Mouse (Mus musculus): ENCODE results near the gene Ranbp3. TPM values are rescaled to one million over a fixed set of nuclear protein-coding genes. Genes with fewer than 3 reads are reported as not detected.

Gene Ranbp3
- polyA plus RNA-seq, 1 experiment from 2014 or later: 100 TPM

DNA sequence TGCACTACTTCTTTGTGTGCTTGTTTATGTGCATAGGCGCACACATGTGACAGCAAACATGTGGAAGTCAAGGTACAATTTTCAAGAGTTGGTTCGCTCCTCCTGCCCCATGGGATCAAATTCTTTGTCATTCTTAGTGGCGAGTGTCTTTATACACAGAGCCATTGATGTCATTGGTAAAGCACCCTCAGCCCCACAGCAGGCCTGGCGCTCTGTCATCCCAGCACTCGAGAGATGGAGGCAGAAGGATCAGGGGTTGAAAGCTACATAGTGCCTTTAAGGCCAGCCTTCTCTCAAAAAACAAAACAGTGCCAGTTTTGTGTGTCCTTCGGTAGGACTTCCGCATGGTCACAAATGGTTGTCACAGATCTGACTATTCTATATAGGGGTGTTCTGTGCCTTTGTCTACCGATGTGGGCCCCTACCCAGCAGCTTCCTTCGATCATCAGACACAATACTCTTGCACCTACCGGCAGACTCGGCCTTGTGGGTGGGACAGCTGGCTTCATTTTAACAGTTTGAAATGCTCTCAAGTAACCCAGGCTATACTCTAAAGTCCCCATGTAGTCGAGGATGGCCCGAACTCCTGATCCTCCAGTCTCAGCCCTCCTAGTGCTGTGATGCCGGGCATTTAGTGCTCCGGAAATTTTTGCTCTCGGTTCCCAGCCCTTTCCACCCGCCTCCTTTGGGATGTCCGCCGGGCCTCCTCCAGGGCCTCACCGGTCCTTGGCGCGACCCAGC, 43.0 kb downstream of the Ranbp3 start:
- Histone ChIP-seq H3K36me3 (ENCODE audit: control insufficient read depth, insufficient read depth, low read length) (peaks cover 9% of the 10 kb centered on the region; the same call in 1 of the 2 replicates), H3K27ac (ENCODE audit: low read depth, low read length) (peak overlapping the region; percentile 93), H3K4me2 (ENCODE audit: low read length) (peak overlapping the region; percentile 81), H3K4me3 (ENCODE audit: low read length) (peak overlapping the region; percentile 80), H3K9me3 (ENCODE audit: control insufficient read depth, low read length) (no peaks in the 10 kb centered on the region), H3K4me1 (ENCODE audit: control insufficient read depth, insufficient read depth, low read depth, low read length) (peaks cover 21% of the 10 kb centered on the region), H3K27me3 (replicated peaks; ENCODE audit: control insufficient read depth, insufficient read depth, low read length) (no peaks in the 10 kb centered on the region), H3K9ac (ENCODE audit: low read depth, low read length) (peak overlapping the region; percentile 87)
- peak; percentile 0 for ATAC-seq
- WGBS: 23% methylated on average over 22 of the region's 22 CpGs

DNA sequence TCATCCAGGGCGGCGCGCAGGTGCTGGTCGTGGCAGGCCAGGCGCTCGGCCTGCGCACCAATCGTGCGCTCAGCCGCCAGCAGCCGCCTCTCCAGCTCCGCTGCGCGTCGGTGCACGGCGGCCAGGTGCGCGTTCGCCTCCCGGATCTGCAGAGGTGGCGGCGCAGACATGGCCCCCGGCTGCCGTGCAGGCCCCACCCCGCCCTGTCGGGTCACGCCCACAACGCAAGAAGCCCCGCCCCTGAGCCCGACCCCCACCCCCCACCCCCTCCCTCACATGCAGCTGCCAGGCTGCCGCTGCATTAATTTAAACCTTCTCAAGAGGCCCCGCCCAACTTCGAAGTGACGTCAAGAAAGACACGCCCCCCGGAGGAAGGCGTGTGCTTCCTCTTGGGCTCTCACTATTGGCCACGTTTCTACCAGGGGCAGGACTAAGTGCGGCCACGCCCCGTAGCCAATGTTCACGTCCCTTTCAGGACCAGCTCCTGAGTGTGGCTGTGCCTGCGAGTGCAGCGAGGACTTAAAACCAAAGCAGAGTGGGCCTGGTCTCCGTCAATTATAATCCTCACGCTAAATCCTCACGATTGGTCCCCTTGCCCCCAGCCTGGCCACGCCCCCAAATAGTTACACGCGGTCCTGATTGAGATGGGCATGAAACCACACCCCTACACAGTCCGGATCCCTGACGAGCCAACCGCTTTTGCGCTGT, 43.7 kb downstream of the Ranbp3 start:
- H3K4me2 ChIP-seq (ENCODE audit: low read length): peak overlapping the region; percentile 81
- H3K27me3 ChIP-seq (replicated peaks; ENCODE audit: control insufficient read depth, insufficient read depth, low read length): no peaks in the 10 kb centered on the region
- peaks cover 8% of the 10 kb centered on the region for H3K36me3 ChIP-seq (ENCODE audit: control insufficient read depth, insufficient read depth, low read length)
- WGBS: 0% methylated on average over 28 of the region's 55 CpGs
- peak overlapping the region; percentile 93 for H3K27ac ChIP-seq (ENCODE audit: low read depth, low read length)
- H3K9ac ChIP-seq (ENCODE audit: low read depth, low read length): peak overlapping the region; percentile 91
- H3K9me3 ChIP-seq (ENCODE audit: control insufficient read depth, low read length): no peaks in the 10 kb centered on the region
- peak; percentile 94 for ATAC-seq
- peaks cover 21% of the 10 kb centered on the region for H3K4me1 ChIP-seq (ENCODE audit: control insufficient read depth, insufficient read depth, low read depth, low read length)
- peak overlapping the region; percentile 80 for H3K4me3 ChIP-seq (ENCODE audit: low read length)

DNA sequence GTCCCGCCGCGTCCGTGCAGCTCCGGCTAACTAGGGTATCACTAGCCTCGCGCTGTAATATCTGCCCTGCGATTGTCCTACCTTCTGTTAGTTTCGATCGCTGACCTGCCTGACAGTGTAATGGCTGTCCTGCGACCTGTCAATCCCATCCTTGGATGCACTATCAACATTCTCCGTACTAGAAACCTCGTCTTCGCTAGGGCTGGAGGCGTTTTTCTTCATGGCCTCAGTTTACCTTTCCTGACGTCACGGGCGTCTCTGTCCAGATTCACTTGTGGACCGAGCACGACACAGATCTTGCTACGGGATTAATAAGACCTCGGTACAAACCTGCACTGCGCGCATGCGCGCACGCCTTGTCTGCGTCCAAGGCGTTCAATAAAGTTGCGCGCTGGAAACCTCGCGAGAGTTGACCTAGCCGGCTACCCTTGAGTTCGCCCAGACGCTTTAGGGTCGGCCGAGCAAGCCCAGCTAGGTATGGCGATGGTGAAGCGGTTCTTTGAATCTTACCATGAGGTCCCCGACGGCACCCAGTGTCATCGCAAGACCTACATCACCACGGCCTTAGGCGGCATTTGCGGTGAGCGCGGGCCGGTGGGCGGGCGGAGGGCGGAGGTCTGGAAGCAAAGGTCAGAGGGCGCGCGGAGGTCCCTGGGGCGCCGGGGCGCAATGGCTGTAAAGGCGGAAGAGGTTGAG, 44.4 kb downstream of the Ranbp3 start, which contains the start of the genes Ndufa11 and Vmac:
TSS of gene Ndufa11 (plus strand) at position 405 of the 696 bp plus-strand sequence.
TSS of gene Vmac (minus strand) at position 660 of the 696 bp plus-strand sequence.
- H3K4me2 ChIP-seq (ENCODE audit: low read length): peak within 1 kb of the TSS; percentile 81
- H3K4me1 ChIP-seq (ENCODE audit: control insufficient read depth, insufficient read depth, low read depth, low read length): peaks cover 21% of the 10 kb centered on the region
- H3K9me3 ChIP-seq (ENCODE audit: control insufficient read depth, low read length): no peaks in the 10 kb centered on the region
- peak within 1 kb of the TSS; percentile 93 for H3K27ac ChIP-seq (ENCODE audit: low read depth, low read length)
- H3K27me3 ChIP-seq (replicated peaks; ENCODE audit: control insufficient read depth, insufficient read depth, low read length): no peaks in the 10 kb centered on the region
- peak within 1 kb of the TSS; percentile 80 for H3K4me3 ChIP-seq (ENCODE audit: low read length)
- WGBS: under 1% methylated on average over 59 of the region's 59 CpGs
- peak within 1 kb of the TSS; percentile 91 for H3K9ac ChIP-seq (ENCODE audit: low read depth, low read length)
- peaks cover 8% of the 10 kb centered on the region; the same call in 1 of the 2 replicates for H3K36me3 ChIP-seq (ENCODE audit: control insufficient read depth, insufficient read depth, low read length)
- ATAC-seq: peak; percentile 70

DNA sequence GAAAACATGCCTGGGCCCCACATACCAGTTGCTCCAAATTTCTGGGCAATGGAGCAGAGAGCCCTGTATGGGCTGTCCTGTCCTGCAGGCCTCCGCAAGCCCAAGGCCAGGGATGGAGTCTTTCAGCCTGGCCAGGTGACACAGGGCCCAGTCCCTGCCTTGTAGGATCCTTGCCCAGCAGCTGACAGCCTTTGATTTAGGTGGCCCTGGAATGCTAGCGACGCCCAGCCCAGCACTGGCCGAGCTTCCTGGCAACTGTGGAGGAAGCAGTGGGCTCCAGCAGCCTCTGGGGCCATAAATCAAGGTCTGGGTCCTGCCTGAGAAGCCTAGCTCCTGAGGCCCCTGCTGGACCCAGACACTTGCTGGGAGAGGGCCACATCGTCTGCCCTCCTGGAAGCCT, 49.3 kb downstream of the Ranbp3 start:
- Histone ChIP-seq H3K9me3 (ENCODE audit: control insufficient read depth, low read length) (no peaks in the 10 kb centered on the region), H3K9ac (ENCODE audit: low read depth, low read length) (no peak overlapping the region), H3K4me1 (ENCODE audit: control insufficient read depth, insufficient read depth, low read depth, low read length) (peaks cover 14% of the 10 kb centered on the region), H3K27ac (ENCODE audit: low read depth, low read length) (no peak overlapping the region), H3K4me3 (ENCODE audit: low read length) (no peak overlapping the region), H3K4me2 (ENCODE audit: low read length) (no peak overlapping the region), H3K36me3 (ENCODE audit: control insufficient read depth, insufficient read depth, low read length) (peaks cover 14% of the 10 kb centered on the region; the same call in 1 of the 2 replicates), H3K27me3 (replicated peaks; ENCODE audit: control insufficient read depth, insufficient read depth, low read length) (no peaks in the 10 kb centered on the region)
- 98% methylated on average over 5 of the region's 5 CpGs for WGBS
- no peak for ATAC-seq

DNA sequence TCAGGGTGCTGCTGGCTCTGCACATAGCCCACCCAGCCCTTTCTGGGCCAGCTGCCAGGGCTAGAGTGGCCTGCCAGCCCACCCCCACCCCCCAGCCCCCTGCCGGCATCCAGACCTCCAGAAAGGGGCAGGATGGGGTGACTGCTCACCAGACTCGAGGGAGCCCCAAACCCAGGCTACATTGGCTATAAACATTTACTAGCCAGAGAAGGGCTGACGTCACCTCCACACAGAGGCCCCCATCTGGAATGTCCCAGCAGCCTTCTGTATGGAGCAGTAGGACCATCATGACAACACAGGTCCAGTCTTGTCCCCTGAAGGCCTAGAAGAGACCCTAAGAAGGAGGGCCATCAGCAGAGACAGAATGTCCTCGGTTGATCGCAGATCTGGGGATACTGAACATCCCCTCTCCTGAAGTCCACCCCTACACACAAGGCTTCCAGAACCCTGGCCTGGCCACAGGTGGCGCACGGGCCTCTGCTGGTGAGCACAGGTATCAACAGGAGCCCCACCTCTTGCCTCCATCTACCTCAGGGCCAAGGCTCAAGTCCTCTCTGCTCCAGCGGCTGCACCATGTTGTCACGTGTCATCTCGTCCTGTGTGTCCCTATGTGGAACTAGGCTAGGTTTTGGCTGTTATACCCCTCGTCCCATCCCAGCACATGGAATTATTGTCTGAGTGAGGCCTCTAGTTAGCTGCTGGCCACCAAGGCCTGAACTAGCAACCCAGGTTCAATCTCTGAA, 50.5 kb downstream of the Ranbp3 start:
- H3K36me3 ChIP-seq (ENCODE audit: control insufficient read depth, insufficient read depth, low read length): peaks cover 14% of the 10 kb centered on the region; the same call in 1 of the 2 replicates
- no peak for ATAC-seq
- H3K4me2 ChIP-seq (ENCODE audit: low read length): no peak overlapping the region
- H3K27me3 ChIP-seq (replicated peaks; ENCODE audit: control insufficient read depth, insufficient read depth, low read length): no peaks in the 10 kb centered on the region
- H3K27ac ChIP-seq (ENCODE audit: low read depth, low read length): no peak overlapping the region
- 90% methylated on average over 11 of the region's 11 CpGs for WGBS
- H3K4me1 ChIP-seq (ENCODE audit: control insufficient read depth, insufficient read depth, low read depth, low read length): peaks cover 10% of the 10 kb centered on the region
- H3K4me3 ChIP-seq (ENCODE audit: low read length): no peak overlapping the region
- H3K9me3 ChIP-seq (ENCODE audit: control insufficient read depth, low read length): no peaks in the 10 kb centered on the region
- H3K9ac ChIP-seq (ENCODE audit: low read depth, low read length): no peak overlapping the region

DNA sequence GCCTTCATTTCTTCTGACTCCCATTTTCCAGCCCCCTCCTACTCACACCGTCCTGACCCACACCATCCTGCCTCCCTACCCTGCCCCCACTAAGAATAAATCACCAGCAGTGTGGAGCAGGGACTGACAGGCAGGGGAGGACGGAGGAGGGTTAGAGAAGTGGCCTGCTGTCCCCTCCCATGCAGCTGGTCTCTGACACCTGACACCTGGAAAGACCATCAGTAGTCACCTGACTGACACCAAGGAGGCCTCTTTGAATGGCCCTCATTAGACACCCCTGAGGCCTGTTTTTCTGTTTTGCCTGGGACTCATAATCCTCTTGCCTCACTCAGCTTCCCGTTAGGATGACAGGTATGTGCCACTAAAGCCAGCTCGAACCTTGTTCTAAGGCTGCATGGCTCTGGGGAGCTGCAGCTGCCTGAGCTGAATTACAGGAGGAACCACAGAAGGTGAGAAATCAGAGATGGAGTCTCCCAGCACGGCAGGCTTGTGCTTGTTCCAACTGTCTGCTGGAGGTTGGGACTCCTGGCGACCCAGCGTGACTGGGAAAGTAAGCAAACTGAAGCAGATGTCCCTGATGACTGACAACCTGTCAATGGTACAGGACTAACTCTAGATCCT, 54.0 kb downstream of the Ranbp3 start:
- Histone ChIP-seq H3K27ac (ENCODE audit: low read depth, low read length) (no peak overlapping the region), H3K4me2 (ENCODE audit: low read length) (no peak overlapping the region), H3K4me3 (ENCODE audit: low read length) (no peak overlapping the region), H3K9me3 (ENCODE audit: control insufficient read depth, low read length) (no peaks in the 10 kb centered on the region), H3K4me1 (ENCODE audit: control insufficient read depth, insufficient read depth, low read depth, low read length) (no peaks in the 10 kb centered on the region; the same call in none of the 2 replicates), H3K9ac (ENCODE audit: low read depth, low read length) (no peak overlapping the region), H3K36me3 (ENCODE audit: control insufficient read depth, insufficient read depth, low read length) (peaks cover 6% of the 10 kb centered on the region; the same call in 1 of the 2 replicates), H3K27me3 (replicated peaks; ENCODE audit: control insufficient read depth, insufficient read depth, low read length) (no peaks in the 10 kb centered on the region)
- ATAC-seq: no peak
- 20% methylated on average over 7 of the region's 7 CpGs for WGBS

DNA sequence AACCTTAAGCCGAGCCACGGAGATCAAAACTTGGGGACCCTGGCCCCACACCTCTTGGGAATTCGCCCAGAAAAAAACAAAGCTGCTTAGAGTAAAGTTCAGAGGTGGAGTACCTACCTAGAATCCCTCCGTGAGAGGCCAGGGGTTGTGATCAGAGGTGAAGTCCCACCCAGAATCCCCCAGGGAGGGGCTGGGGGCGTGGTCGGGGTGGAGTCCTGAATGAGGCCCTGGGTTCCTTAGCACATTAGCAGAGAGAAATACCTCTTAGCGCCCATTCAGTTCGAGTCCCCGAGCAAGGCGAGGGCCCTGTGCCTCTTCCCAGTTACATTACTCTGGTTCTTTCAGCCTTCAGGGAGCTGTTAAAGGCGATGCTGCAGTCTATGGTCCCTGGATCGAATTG, 54.6 kb downstream of the Ranbp3 start:
- H3K4me2 ChIP-seq (ENCODE audit: low read length): no peak overlapping the region
- no peak for ATAC-seq
- no peaks in the 10 kb centered on the region for H3K9me3 ChIP-seq (ENCODE audit: control insufficient read depth, low read length)
- no peak overlapping the region for H3K9ac ChIP-seq (ENCODE audit: low read depth, low read length)
- H3K4me3 ChIP-seq (ENCODE audit: low read length): no peak overlapping the region
- 16% methylated on average over 12 of the region's 12 CpGs for WGBS
- H3K27ac ChIP-seq (ENCODE audit: low read depth, low read length): no peak overlapping the region
- H3K36me3 ChIP-seq (ENCODE audit: control insufficient read depth, insufficient read depth, low read length): peaks cover 6% of the 10 kb centered on the region; the same call in 1 of the 2 replicates
- H3K4me1 ChIP-seq (ENCODE audit: control insufficient read depth, insufficient read depth, low read depth, low read length): no peaks in the 10 kb centered on the region; the same call in none of the 2 replicates
- H3K27me3 ChIP-seq (replicated peaks; ENCODE audit: control insufficient read depth, insufficient read depth, low read length): no peaks in the 10 kb centered on the region

DNA sequence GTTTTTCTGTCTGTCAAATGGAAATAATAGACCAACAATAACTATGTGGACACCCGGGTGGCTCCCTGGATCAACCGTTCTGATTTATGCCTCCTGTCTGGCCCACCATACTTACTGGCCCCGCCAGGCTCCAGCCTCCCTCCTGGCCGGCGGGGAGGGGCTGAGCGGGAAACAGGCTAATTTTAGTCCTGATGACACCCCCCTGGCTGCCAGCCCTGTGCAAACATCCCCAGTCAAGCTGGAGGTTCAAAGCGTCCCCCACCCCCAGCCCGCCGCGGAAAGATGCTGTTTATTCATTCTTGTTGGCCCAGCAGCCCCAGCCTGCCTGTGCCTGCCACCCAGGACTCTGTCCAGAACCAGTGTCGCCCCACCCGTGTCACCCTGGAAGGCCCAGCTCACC, 55.0 kb downstream of the Ranbp3 start:
- Histone ChIP-seq H3K4me2 (ENCODE audit: low read length) (no peak overlapping the region), H3K27ac (ENCODE audit: low read depth, low read length) (no peak overlapping the region), H3K4me3 (ENCODE audit: low read length) (no peak overlapping the region), H3K36me3 (ENCODE audit: control insufficient read depth, insufficient read depth, low read length) (peaks cover 3% of the 10 kb centered on the region; the same call in 1 of the 2 replicates), H3K4me1 (ENCODE audit: control insufficient read depth, insufficient read depth, low read depth, low read length) (no peaks in the 10 kb centered on the region; the same call in none of the 2 replicates), H3K27me3 (replicated peaks; ENCODE audit: control insufficient read depth, insufficient read depth, low read length) (no peaks in the 10 kb centered on the region), H3K9me3 (ENCODE audit: control insufficient read depth, low read length) (no peaks in the 10 kb centered on the region), H3K9ac (ENCODE audit: low read depth, low read length) (no peak overlapping the region)
- ATAC-seq: no peak
- 37% methylated on average over 12 of the region's 12 CpGs for WGBS

All from hindbrain, embryonic 16.5 days (tissue).